ENCODE assay signal across 27 mouse cellular contexts in the genomic region with DNA sequence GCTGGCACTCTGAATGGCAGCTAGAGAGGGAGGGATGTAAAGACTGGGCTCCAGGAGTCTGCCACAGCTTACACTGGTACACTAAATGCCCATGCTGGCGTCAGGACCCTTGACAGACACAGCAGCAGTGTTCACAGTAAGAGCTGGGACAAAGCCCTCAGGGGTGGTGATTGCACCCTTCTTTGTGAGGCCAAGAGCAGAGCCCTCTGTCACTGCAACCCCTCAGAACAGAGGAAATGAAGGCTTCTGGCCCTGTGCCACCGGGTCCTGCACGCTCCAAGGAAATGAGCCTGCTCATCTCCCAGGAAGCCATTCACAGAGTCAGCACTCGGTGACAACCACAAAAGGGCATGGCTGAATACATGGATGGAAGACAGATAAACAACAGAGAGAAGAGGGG. TPM values are rescaled to one million over a fixed set of nuclear protein-coding genes. Genes with fewer than 3 reads are reported as not detected.
A peak's percentile ranks its signal among the peaks of the same experiment; 100 is the strongest.
DNase-seq lines count a peak whose midpoint lies in the region; ATAC-seq and TF ChIP-seq lines count a peak whose summit lies in the region.
"Had no signal": no experiment of that assay in that cellular context is flagged by ENCODE, and none has a peak within 500 bp of the region (broad histone marks: within the 10 kb centered on the region; RNA-seq: fewer than 3 reads in every experiment).

No protein-coding gene starts in this region.

- H3K27ac ChIP-seq in hindbrain, embryonic 14.5 days = no peak overlapping the region
- H3K27ac ChIP-seq in hindbrain, embryonic 16.5 days (ENCODE audit: low read depth, low read length) = no peak overlapping the region
- no peak overlapping the region for H3K27ac ChIP-seq in forebrain, postnatal 0 days (ENCODE audit: low read depth, low read length)
- H3K27ac ChIP-seq: layer of hippocampus, adult 2 months; liver, embryonic 14.5 days; neural tube, embryonic 15.5 days had no signal

- H3K4me3 ChIP-seq in hindbrain, embryonic 14.5 days (replicated peaks; ENCODE audit: low read length) = no peak overlapping the region
- H3K4me3 ChIP-seq in hindbrain, embryonic 16.5 days (ENCODE audit: low read length) = no peak overlapping the region
- no peak overlapping the region for H3K4me3 ChIP-seq in forebrain, postnatal 0 days (ENCODE audit: low read depth, low read length)
- H3K4me3 ChIP-seq: heart, embryonic 12.5 days; layer of hippocampus, adult 2 months; megakaryocyte, embryonic 14.5 days; neural tube, embryonic 15.5 days had no signal

- TF ChIP-seq CTCF in forebrain, postnatal 0 days (IDR thresholded peaks at IDR 0.05; ENCODE audit: low read depth) = no peak

- ATAC-seq in hindbrain, embryonic 14.5 days (ENCODE audit: low FRiP score) = 0 out of 2 replicates have a peak, but pooled peaks have one; percentile 31
- ATAC-seq in hindbrain, embryonic 16.5 days = no peak; the same call in 1 of the 2 replicates
- ATAC-seq in forebrain, postnatal 0 days = peak; percentile 34; the same call in 1 of the 2 replicates
- ATAC-seq in monocyte, adult 5-6 weeks (replicated peaks; ENCODE audit: insufficient number of reproducible peaks, low FRiP score, low TSS enrichment, poor library complexity, severe bottlenecking) = no peak
- ATAC-seq: intestine, postnatal 0 days; Patski had no signal

- DNase-seq in cerebellum, postnatal 36 days = peak; percentile 45 to 48
- no peak for DNase-seq in cerebellum, adult 9-11 months
- DNase-seq in hindbrain, embryonic 14.5 days (ENCODE audit: low spot score) = no peak
- DNase-seq in right cerebral cortex, postnatal 10 days (ENCODE audit: low spot score in 2 of 2) = peak; percentile 65 to 67
- no peak for DNase-seq in right cerebral cortex, adult 2 months (ENCODE audit: low spot score in 2 of 2)
- no peak for DNase-seq in forebrain, postnatal 0 days
- DNase-seq: adrenal gland, postnatal 36 days; gastrocnemius, postnatal 25 days; heart, adult 18-20 months; heart, postnatal 10 days; kidney, postnatal 25 days; lung, embryonic 14.5 days; lung, postnatal 36 days; midbrain, embryonic 14.5 days; thymus, adult 18-20 months; thymus, postnatal 4 days had no signal

- H3K36me3 ChIP-seq in hindbrain, embryonic 14.5 days (replicated peaks; ENCODE audit: control insufficient read depth, insufficient read depth) = no peaks in the 10 kb centered on the region
- H3K36me3 ChIP-seq in hindbrain, embryonic 16.5 days (ENCODE audit: control insufficient read depth, insufficient read depth, low read length) = no peaks in the 10 kb centered on the region
- no peaks in the 10 kb centered on the region for H3K36me3 ChIP-seq in forebrain, postnatal 0 days (ENCODE audit: insufficient read depth)
- H3K36me3 ChIP-seq: G1E; heart, embryonic 12.5 days; neural tube, embryonic 15.5 days had no signal

- no peaks in the 10 kb centered on the region for H3K4me1 ChIP-seq in hindbrain, embryonic 14.5 days (replicated peaks; ENCODE audit: control insufficient read depth, insufficient read depth, low read length)
- peaks cover 8% of the 10 kb centered on the region; the same call in 1 of the 2 replicates for H3K4me1 ChIP-seq in hindbrain, embryonic 16.5 days (ENCODE audit: control insufficient read depth, insufficient read depth, low read depth, low read length)
- H3K4me1 ChIP-seq in forebrain, postnatal 0 days (ENCODE audit: insufficient read depth) = peaks cover 7% of the 10 kb centered on the region; the same call in 1 of the 2 replicates
- H3K4me1 ChIP-seq: heart, embryonic 12.5 days; megakaryocyte, embryonic 14.5 days had no signal

- H3K9ac ChIP-seq in hindbrain, embryonic 14.5 days = no peak overlapping the region
- H3K9ac ChIP-seq in hindbrain, embryonic 16.5 days (ENCODE audit: low read depth, low read length) = no peak overlapping the region
- no peak overlapping the region for H3K9ac ChIP-seq in forebrain, postnatal 0 days
- H3K9ac ChIP-seq: heart, embryonic 12.5 days; liver, embryonic 14.5 days; lung, embryonic 14.5 days; neural tube, embryonic 15.5 days had no signal

- H3K9me3 ChIP-seq in hindbrain, embryonic 14.5 days (ENCODE audit: control insufficient read depth, low read length) = no peaks in the 10 kb centered on the region
- no peaks in the 10 kb centered on the region for H3K9me3 ChIP-seq in hindbrain, embryonic 16.5 days (ENCODE audit: control insufficient read depth, low read length)
- no peaks in the 10 kb centered on the region for H3K9me3 ChIP-seq in forebrain, postnatal 0 days (ENCODE audit: low read length)
- H3K9me3 ChIP-seq: heart, embryonic 12.5 days; megakaryocyte, embryonic 14.5 days; neural tube, embryonic 15.5 days had no signal

- H3K27me3 ChIP-seq in hindbrain, embryonic 14.5 days (ENCODE audit: control insufficient read depth, insufficient read depth, low read length) = no peaks in the 10 kb centered on the region
- H3K27me3 ChIP-seq in hindbrain, embryonic 16.5 days (replicated peaks; ENCODE audit: control insufficient read depth, insufficient read depth, low read length) = no peaks in the 10 kb centered on the region
- no peaks in the 10 kb centered on the region for H3K27me3 ChIP-seq in forebrain, postnatal 0 days (ENCODE audit: insufficient read depth, low read length)
- H3K27me3 ChIP-seq: neural tube, embryonic 15.5 days had no signal

- WGBS in hindbrain, embryonic 14.5 days = 44% methylated on average over 4 of the region's 4 CpGs
- WGBS in hindbrain, embryonic 16.5 days = 41% methylated on average over 4 of the region's 4 CpGs
- WGBS in forebrain, postnatal 0 days = 32% methylated on average over 4 of the region's 4 CpGs

- no peak overlapping the region for H3K4me2 ChIP-seq in hindbrain, embryonic 14.5 days (replicated peaks)
- H3K4me2 ChIP-seq in hindbrain, embryonic 16.5 days (ENCODE audit: low read length) = no peak overlapping the region
- H3K4me2 ChIP-seq in forebrain, postnatal 0 days (ENCODE audit: low read depth) = no peak overlapping the region
- H3K4me2 ChIP-seq: heart, embryonic 12.5 days; lung, embryonic 14.5 days; neural tube, embryonic 15.5 days had no signal

RNA-seq across cellular contexts. Expression of gene Atp2b2, which starts 55.7 kb away (rescaled TPM):
- 34.2 and 39.0 TPM in 2 replicates for polyA plus RNA-seq in hindbrain, embryonic 14.5 days (2014; fragmentation: Nextera tagmentation; extraction: Ambion mirVana)
- polyA plus RNA-seq in hindbrain, embryonic 16.5 days (2015; fragmentation: Nextera tagmentation; extraction: Ambion mirVana) = 36.5 and 42.3 TPM in 2 replicates
- 59.4 and 65.1 TPM in 2 replicates for total RNA-seq in forebrain, postnatal 0 days (2014; rRNA removed)
- 24.2 and 37.8 TPM in 2 replicates for polyA plus RNA-seq in forebrain, postnatal 0 days (2015; fragmentation: Nextera tagmentation; extraction: Ambion mirVana)
- not detected in 3 replicates for total RNA-seq in monocyte, adult 5-6 weeks (2017)
- total RNA-seq: CH12.LX had no signal
- polyA plus RNA-seq: G1E had no signal

Comparison
In these comparisons a context has a peak if more than half of its experiments do, and no peak if none do; other contexts are left out.
1. DNase-seq: peak in cerebellum, postnatal 36 days (2 of 2) and right cerebral cortex, postnatal 10 days (2 of 2); none in cerebellum, adult 9-11 months (single experiment), hindbrain, embryonic 14.5 days (single experiment), right cerebral cortex, adult 2 months (0 of 2) and forebrain, postnatal 0 days (single experiment).
2. ATAC-seq: peak in hindbrain, embryonic 14.5 days (single experiment) and forebrain, postnatal 0 days (single experiment); none in hindbrain, embryonic 16.5 days (single experiment) and monocyte, adult 5-6 weeks (single experiment).